Mouse (Mus musculus) adrenal gland, adult 2 months (tissue): ENCODE data around the gene Utrn. TPM values are rescaled to one million over a fixed set of nuclear protein-coding genes. Genes with fewer than 3 reads are reported as not detected.

Experiments
- DNase-seq: peaks from one replicate; pipeline ENCODE4 v3.0.0; 2021
- polyA plus RNA-seq: library from polyadenylated mRNA; depleted of rRNA; stranded (reverse); fragments of >200 nt; gene quantifications from 2 replicates; pipeline ENCODE4 v1.2.3, GENCODE M21; 2012
- total RNA-seq, 2 experiments: library from RNA; stranded (reverse); gene quantifications; 2 replicates each; pipeline ENCODE4 v1.2.3; 2021

Gene Utrn
- total and polyA plus RNA-seq, 3 experiments, result 25.4 to 81.8 (median 70.3) TPM

DNA sequence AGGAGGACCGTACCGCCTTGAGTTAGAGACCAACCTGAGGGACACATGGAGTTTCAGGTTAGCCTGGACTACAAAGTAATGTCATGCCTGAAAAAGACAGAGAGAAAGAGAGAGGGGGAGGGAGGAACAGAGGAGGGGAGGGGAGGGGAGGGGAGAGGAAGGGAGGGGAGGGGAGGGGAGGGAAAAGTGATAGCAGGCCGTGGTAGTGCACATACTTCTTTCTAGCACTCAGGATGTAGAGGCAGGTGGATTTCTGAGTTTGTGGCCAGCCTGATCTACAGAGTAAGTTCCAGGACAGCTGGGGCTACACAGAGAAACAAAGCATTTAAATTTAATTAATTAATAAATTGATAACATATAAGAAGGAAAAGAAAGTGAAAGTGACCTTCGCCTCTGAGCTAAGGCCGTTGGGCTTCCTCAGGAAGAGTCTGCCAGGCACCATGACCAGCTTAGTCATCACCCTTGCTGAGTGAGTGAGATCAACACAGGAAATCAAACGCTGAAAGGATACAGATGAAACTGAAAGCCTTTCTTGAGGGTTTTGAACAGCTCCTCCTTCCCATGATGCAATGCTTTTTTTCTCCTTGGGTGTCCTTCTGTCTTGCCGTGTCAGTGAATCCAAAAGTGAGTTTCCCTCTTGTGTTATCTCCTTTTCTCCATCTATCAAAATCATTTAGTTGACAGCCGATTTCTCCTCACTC is 5.6 kb upstream of the Utrn start:
- peak; percentile 44 for DNase-seq

DNA sequence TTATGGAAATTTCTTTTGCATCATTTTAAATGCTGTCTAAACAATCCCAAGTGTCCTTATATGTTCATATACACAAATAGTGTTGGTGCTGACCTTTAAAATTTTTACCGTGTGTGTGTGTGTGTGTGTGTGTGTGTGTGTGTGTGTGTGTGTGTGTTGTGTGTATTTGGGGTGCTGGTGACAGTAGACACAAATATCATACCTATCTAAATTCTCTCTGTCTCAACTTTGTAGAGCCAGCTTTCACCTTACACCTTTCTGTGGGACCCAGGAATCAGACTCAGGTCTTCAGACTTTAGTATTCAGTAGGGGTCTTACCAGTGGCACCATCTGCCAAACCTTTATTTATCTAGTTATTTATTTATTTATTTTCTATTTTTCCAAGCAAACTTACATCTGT is 681 bp upstream of the Utrn start:
- DNase-seq, result no peak

DNA sequence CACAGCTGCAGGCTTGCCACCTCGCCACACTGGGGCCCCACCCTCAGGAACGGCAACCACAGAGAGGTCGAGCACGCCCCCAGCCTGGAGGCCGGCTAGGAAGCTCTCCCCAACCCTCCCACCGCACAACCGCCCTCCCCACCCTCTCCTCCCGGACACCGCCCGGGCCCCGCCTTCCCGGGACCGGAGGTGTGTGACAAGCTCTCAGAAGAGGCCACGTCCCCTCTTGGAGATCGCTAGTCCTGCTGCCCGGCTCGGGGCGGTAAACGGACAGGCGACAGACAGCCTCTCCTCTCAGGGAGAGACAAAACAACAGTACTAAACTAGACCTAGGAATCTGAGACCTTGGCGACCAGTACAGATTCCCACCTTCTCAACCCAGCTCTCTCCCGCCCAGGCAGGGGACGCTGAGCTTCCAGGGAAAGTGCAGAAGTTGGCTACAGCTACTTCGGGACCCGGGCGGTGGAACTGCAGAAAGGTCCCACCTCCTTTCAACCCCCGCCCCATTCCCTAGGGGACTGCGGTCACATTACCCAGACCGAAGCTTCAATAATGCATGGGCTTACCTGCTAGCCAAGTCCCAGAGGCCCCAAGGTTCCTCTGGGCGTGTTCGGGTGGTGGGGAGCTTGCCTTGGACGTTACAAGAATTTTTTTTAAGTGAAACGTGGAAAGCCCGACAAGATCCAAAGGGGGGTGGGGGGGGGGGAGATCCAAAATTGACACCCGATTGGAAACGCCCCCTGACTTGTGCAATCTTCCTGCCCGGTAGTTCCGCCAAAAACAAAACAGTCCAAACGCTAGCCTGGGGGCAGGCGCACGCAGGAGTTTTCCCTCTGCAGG is 756 bp downstream of the Utrn start:
- peak; percentile 93 for DNase-seq

DNA sequence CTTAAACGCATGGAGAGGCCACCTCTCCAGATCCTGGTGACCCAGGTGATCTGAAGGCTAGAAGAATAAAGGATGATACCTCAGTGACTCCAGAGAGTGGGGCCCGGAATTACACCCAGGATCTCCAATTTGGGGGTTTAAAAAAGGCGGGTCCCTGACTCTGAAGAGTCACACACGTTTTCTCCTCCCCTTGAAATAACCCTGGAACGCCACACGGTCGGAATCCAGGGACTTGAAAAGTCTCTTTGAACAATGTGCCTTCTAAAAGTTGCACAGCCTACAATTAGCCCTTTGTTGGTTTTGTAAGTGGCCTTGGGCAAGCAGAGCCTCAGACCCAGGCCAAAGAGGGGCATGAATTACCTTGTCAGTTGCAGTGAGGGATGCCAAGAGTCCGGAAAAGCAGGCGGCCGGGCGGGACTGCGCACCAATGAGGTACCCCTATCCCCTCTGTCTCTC is 1.4 kb downstream of the Utrn start:
- no peak for DNase-seq

DNA sequence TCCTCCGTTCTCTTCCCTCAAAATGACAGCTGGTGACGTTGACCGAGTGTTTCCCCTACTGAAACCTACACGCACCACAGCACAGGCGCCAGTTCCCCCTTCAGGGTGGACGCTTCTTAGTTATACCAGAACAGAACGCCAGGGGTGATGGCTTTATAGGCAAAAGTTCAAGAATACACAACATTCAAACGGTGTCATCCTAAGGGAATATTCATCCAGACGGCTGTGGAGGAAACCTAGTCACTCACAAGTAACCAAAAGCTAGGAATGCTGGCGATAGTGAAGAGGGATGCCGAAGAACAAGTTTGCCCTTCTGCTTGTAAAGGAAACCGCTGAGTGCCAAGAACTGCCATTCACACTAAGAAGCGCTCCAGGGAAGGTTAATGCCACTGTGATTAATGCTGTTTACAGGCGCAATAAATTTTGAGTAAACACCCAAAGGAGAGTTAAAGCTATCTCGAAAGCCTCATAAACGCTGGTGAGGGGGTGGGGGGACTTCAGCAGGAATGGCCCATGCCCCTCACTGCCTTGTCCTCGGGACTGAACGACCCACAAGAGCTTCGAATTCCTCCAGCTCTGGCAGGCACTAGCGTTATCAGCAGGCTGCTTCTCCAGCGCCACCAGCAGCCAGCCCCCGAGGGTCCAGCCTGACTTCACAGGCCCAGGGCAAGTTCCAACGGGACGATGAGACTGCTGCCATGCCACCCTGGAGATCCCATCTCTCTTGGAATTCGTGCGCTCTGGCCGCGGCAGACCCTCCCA is 2.0 kb downstream of the Utrn start:
- peak; percentile 76 for DNase-seq

DNA sequence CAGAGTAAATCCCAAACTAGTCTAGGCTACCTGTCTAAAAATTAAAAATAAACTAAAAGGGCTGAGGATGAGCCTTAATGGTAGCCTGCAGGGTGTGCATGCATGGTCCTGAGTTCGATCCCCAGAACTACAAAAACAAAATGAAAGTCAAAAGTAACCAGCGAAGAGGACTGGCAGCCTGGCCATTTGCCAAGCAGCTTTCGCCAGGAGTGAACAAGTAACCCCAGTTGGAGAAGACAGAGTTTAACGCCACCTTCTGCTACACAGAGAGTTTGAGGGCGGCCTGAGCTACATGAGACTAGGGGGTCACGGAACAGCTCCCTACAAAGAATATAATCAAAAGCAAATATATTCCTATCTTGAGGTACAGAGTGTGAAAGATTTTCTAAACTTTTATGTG is 4.0 kb downstream of the Utrn start:
- peak; percentile 33 for DNase-seq

DNA sequence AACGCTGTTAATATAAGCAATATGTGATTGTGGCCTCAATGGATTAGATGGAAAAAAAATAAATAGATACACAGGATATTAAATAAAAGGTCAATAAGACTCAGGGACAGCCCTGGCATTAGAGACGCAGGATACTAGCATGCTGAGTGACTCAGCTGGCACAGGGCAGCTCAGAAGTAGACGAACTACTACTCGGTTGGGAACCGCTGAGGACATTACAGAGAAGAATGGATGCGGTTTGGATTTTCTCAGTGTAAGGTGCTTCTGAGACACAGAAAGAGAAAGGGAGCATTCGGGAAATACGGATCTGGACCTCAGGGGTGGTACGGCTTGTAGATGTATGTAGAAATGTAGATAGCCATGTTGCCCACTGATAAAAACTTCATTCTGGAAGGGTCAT is 5.6 kb downstream of the Utrn start:
- peak; percentile 51 for DNase-seq

DNA sequence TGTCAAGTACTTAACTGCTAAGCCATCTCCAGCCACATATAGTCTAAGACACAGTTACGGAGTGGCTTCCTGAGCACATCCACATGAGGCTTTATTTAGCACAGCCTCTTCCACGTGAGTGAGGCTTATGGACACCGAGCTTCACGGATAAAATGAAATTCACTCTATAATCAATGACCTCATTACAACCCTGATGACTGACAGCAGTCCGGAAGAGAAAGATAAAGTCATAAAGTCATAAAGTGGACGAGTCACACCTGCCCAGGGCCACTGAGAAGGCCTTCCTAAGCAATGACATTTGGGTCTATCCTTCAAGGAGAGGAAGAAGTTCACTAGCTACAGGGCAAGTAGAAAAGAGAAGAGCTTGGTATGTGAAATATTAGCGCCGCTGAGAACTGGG is 7.1 kb downstream of the Utrn start:
- peak; percentile 24 for DNase-seq

DNA sequence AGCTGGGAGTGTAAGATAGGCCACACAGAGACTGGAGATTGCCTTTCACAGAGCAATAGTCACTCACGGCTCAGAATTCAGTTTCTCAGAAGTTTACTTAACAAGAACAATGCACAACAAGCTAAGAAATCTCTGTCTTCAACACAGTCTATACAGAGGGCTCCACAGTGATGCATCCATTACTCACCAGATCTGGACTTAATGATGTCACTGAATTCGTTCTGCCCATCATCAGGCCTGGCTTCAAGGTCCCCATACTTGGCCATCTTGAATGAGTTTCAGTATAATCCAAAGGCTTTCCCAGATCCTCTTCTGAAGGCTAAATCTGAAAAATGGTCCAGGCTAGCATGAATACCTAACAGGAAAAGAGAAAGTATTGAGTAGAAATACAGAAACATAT is 7.8 kb downstream of the Utrn start:
- peak; percentile 44 for DNase-seq

DNA sequence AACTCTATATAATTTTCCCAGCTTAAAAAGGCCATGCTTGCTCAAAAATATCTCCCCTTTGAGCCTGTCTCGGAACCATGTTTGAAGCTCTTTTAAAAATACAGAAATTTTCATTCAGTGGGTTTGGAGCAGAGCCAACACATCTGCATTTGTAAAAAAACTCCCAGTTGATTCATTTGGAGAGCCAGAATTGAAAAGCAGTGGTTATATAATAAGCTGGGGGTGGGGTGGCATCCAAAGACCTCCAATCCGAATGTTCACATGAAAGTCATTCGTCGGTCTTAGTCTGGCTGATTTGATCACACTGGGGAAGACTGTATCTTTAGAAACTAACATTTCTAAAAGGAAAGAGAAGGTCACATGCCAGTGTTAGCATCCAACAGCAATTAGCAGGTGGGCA is 8.4 kb downstream of the Utrn start:
- DNase-seq, result no peak

DNA sequence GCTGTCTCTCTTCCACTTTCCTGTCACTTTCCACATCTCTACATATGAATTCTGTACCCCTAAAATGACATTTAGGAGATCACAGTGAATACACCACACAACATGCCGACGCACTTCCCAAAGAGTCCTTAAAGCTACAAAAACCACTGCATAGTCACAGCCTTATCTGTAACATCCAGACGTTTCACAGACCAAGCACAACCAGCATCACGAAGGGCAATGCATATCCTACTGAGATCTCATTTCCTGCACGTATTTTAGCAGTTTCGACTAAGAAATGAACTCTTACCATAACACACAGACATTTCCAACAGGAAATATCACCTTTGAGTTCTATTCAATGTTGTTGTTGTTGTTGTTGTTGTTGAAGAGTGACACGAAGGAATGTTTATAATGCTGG is 8.8 kb downstream of the Utrn start:
- DNase-seq, result no peak

DNA sequence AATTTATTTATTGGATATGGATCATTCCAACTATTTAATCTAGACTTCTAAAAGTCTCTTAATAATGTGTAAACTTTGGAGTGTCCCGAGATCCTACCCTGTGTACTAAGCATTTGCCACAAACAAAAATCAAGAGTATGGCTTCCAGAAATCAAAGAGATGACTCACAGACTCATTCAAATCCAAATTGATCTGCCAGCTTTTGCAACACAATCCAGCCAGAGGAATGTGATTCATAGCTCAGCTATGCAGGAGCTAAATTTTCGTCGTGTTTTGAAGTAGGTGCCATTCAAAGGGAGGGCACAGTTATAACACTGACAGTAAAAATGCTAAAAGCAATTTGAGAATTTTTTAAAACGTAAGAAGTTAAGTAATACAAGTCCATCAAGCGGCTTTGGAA is 11.1 kb downstream of the Utrn start:
- peak; percentile 36 for DNase-seq

DNA sequence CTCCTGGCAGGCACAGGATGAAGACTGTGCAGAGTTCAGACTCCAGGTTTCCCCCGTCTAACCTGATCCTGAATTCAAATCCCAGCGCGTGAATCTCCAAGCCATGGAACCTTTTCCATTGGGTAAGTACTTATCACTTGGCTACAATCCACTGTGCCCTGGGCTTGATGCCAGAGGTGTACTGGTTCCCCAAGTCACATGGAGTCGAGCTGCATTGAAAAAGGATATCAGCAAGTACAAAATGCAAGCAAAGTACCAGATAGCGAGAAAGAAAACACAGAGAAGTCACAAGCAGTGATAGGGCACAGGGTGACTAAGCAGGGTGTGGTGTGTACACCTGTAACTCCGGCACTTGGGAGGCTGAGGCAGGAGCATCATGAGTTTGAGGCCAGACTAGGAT is 14.9 kb downstream of the Utrn start:
- peak; percentile 79 for DNase-seq

DNA sequence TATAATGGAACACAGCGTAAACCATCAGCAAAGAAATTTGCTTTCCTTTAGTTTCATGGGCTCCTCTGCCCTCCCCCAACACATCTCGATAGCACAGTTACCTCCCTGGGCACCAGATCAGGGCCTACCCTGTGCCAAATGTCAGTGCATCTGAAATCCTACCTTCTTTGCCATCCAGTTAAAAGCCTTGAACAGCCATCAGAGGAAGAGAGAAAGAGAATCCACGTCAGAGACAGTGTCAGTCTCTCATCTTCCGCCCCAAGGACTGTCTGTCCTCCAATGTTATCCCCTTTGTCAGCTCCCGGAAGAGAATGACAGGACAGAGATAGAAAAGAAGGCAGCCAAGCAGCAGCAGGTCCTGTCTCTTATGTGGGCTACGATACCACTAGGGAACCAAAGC is 15.4 kb downstream of the Utrn start:
- peak; percentile 67 for DNase-seq

DNA sequence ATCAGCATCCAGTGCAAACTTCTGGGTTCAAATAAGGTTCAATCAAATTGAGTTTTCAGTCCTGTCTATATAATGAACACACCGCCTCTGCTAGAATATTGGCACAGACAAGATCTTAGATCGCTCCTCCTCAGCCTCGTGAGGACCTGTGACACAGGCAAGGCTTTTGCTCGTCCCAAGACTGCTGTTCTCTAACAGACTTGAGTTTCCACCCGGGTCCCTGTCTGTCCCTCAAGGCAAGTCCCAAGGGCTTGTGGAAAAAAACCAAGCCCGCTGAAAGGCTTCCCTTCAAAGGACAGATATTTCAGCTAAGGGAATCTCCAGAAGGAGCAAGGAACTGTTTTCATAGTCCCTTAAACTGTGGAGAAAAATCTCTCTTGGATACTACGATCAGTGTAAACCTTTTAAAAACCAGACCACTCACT is 16.0 kb downstream of the Utrn start:
- peak; percentile 49 for DNase-seq

DNA sequence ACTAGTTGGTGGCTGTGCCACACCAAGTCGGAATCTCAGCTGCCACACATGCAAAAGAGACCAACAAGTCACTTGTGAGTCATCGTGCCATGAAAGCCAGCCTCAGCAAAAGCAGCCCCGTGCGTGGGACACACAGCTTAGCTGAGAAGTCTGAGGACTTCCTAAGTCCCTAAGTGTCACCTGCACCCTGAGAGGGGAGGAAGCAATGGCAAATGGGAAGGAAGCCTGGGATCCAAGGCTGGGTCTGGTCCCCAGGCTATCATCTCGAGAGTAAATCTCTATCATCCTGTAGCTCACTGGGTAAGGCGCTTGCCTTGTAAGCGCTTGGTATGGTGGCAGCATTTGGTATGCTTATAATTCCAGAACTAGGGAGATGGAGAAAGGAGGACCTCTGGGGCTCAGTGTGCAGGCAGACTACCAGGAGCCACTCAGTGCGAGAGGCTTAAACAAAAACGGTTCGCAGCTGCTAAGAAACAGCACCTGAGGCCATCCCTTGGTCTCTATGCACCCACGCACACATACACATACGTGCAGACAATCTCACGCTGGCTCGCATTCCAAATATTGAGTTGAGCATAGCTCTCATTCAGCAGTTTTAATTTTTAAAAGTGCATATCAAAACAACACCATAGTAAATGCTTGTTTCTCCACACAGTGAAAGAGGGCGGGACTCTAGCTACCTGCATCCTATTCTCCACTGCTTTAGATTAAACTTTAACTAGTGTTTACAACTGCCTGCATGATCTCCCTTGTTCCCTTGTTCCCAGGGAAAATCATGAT is 16.6 kb downstream of the Utrn start:
- peak; percentile 53 for DNase-seq

DNA sequence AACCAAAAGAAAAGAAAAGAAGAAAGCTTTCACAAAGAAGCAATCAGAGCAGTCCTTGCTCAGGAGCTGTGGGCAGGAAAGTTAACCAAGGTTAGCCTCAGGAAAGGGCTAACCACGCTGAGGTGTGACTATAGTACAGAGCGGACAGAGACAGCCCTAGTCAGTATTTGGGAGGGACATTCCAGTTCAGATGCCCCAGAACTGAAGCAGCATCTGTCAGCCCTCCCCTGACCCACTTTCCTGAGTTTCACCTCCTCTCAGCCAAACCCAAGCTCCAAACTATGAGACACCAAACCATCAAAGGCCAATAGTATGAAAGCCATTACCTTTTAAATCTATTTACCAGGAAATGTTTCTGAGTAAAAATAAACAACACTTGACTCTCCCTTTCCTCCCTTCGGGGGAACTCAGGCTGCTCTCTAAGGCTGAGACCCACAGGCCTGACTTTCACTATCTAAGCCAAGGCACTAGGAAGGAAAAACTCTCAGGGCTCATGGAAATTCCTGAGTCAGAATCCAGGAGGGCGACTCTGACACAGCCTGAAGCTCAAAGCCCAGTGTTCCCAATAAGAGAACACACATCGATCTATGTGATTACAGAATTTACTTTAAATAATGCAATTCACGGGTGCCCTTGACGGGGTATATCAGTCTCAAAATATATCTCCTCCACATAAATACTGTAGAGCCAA is 18.2 kb downstream of the Utrn start:
- no peak for DNase-seq

DNA sequence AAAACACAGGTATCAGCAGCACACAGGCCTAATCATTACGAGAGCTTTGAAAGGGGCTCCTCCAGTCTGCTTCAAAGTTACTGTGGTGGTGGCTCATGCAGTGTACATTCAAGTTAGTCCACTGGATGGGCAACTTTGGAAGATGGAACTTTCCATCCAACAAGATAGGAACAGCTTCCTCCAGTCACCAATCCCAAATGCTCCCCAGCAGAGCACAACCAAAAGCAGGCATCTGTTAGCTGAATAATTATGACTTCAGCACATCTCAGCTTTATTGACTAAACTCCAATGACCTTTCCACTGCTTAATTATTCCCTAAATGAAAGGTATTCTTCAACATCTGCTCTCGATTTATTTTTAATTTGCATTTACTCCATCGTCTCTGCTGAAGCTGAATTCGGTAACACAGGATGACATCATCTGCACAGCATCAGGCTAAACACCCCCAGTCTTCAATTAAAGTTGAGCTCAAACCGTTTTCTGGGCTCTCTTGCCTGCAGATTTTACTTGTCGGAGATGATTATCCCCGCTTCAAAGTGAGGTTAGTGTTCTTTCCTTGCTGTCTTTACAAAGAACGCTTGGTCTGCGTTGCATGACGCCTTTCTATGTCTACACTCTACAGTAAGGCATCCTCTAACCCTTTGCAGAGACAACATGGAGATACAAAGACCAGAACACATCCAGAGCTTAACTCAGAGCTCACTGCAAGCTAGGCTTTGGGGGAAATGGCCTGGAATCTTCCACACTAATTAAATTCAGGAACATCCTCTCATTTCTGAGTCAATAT is 20.6 kb downstream of the Utrn start:
- DNase-seq, result no peak

DNA sequence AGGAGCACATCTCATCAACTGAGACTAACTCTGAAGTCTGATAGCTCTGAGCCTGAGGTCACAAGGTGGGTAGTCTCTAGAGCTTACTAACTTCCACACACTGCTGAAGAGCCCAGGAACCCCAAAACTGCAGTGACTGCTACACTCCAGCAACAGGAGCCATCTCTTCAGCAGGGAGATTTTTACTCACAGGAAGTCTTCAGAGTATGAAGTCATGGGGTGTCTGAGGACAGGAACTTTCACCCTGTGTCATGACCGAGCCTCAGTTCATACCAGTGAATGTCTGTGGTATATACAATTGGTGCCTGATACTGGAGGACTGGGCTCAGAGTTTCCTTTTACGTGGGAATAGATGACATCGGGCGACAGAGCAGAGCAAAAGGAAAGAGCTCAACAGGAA is 26.6 kb downstream of the Utrn start:
- no peak for DNase-seq

DNA sequence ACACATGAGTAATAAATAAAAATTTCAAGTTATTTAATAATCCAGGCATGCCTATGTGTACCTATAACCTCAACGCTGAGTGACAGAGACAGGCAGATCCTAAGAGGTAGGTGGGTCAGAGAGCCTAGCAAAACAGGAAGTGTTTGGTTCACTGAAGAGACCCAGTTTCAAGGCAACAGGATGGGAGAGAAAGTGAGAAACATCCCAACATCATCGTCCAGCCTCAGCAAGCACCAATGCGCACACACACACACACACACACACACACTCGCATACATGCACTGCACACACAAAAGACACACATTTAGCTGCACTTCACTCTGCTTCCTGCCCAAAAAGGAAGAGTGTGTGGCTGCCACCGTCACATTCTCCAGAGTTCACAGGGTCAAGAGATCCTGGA is 27.7 kb downstream of the Utrn start:
- DNase-seq, result no peak

DNA sequence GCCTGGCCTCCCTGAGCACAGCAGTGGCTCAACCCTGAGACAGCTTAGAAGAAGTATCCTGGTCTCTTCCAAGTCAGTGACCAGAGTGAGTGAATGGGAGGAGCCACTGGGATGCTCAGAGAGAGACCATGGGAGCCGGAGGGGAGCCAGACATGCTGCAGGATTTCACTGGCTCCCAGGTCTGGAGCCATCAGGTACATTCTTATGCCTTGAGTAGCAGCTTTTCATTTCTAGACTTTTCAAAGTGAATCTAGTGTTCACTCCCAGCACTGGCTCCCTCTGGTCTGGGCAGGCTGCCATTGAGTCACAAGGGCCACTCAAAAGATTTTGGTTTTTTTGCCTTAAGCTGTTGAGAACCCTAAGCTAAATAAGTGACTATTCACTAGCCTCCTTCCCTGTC is 31.5 kb downstream of the Utrn start:
- DNase-seq, result peak; percentile 42
